Mouse (Mus musculus) heart, postnatal 0 days (tissue): ENCODE results near the gene Il1r1.

Experiments used
- CTCF ChIP-seq: IDR thresholded peaks from 2 replicates; pipeline ENCODE4 v1.5.1; 2016; ENCODE audit warnings: antibody characterized with exemption, control low read depth, low read depth
- EP300 ChIP-seq: IDR thresholded peaks from 2 replicates; pipeline ENCODE4 v1.6.1; 2016; ENCODE audit warnings: antibody characterized with exemption, low read depth

GRCm38 (mm10) chr1:40314016-40314415 is 89.1 kb downstream of the Il1r1 start:
- TF ChIP-seq CTCF (no peak), EP300 (no peak)
